Mouse (Mus musculus) urinary bladder, postnatal 4 days (tissue): ENCODE results near the gene Tnfrsf18.

Source experiments
- DNase-seq, 2 experiments: peaks; one replicate each; pipeline ENCODE4 v3.0.0; 2021 to 2022; ENCODE audit warnings: low spot score in 2 of 2

Tnfrsf18 gene

GRCm38 (mm10) chr4:156076911-156077382 lies 51.0 kb downstream of the Tnfrsf18 start:
- DNase-seq: no peak

GRCm38 (mm10) chr4:156077499-156078301 lies 51.7 kb downstream of the Tnfrsf18 start:
- peak; percentile 62 to 75 for DNase-seq
